Mouse (Mus musculus) cerebellum, adult (tissue): ENCODE results near the gene Qk.

Source experiments
- ATAC-seq: cut with Nextera tagmentation; 2 replicates; pipeline ENCODE4 v1.9.2; 2017; ENCODE audit warnings: mild to moderate bottlenecking, moderate library complexity, mixed read lengths; ENCODE audit not compliant: insufficient number of reproducible peaks, low FRiP score, low TSS enrichment

The Qk gene

DNA sequence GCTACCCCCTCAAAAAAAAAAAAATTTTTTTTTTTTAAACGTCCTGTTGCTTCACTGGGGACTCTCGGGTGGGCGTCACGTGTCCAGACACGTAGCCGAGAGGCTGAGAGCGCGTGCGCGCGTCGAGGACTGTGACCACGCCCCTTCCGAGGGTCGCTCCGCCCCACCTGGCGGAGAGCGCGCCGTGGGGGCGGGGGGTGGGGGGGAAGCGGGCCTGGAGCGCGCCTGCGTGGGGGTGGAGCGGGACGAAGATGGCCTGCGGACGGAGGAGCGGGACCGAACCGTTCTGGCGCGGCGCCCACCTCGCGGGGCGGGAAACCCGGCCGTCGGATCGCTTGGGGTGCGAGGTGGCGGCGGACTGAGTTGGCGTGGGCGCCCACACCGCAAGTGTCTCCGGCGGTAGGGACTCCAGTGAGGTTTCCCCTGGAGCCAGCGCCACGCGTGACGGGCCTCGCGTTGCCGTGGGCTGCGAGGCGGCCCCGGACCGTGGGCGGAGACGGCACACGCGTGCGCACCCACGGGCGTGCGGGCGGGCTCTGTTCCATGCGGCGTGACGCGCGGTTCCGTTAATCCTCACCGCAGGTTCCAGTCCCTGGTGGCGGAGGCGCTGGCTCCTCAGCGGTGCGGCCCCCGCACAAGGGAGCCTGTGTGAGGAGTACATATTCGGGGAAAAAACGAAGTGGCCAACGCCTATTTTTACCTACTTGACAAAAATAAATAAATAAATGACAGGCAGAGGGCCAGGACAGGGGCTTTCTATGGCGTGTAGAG lies at the start of gene Qk:
TSS of gene Qk (minus strand) at position 170 of the 771 bp plus-strand sequence.
- ATAC-seq: peak; percentile 72

GRCm38 (mm10) chr17:10367044-10367443 lies 47.4 kb upstream of the Qk start:
- ATAC-seq: no peak

DNA sequence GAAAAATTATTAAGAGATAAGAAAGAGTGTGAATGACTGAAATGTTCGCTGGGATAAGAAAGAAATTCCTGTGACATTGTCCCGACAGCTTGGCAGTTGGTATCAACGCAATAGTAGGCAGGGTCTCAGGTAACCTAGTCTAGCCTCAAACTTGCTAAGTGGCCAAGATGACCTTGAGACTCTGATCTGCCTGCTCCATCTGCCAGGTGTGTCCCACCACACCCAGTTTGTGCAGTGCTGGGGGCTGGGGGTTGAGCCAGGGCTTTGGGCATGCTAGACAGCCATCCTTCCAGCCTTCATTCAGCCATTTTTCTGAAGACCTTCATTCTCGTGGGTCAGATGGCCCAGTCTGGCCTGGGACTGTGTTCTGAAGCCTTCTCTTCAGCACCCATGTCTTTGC lies 46.9 kb upstream of the Qk start:
- no peak for ATAC-seq

DNA sequence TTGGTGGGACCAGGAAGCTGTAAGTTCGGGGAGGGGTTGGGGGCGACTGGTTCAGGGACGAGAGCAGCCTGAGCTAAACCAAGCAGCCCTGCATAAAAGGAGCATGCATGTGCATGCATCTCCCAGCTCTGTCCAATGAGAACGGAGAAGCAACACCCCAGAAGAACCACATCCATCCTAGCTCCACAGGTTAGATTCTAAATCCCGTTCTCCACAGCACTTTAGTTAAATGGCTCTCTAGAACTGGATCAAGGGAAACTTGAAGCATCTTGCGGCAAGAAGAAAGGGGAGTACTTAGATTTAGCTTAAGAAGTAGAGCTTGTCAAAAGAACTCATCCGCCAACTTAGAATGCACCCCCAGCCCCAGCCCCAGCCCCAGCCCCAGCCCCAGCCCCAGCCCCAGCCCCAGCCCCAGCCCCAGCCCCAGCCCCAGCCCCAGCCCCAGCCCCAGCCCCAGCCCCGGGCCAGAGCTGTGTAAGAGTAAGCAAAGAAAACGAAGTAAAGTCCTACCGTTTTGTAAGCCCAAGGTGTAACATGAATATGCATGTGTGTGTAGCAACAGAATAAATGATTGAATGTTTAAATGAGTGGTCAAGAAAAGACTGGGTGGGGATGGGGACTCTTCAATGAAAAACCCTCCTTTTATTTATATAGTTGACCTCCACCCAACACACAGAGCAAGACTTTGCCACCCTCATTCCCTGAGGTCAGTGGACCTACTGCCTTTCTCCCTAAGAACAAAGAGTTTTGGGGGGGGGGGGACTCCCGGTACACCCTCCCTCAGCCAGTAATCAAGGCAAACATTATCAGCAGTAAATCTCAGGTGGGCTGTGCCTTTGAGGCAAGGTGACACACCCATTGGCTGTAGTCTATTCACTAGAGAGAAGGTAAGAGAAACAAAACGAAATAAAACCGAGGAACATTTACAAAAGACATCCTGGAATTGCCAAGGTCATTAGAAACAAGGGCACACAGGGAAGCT lies 46.1 kb upstream of the Qk start:
- no peak for ATAC-seq

GRCm38 (mm10) chr17:10363151-10363550 lies 43.5 kb upstream of the Qk start:
- no peak for ATAC-seq

DNA sequence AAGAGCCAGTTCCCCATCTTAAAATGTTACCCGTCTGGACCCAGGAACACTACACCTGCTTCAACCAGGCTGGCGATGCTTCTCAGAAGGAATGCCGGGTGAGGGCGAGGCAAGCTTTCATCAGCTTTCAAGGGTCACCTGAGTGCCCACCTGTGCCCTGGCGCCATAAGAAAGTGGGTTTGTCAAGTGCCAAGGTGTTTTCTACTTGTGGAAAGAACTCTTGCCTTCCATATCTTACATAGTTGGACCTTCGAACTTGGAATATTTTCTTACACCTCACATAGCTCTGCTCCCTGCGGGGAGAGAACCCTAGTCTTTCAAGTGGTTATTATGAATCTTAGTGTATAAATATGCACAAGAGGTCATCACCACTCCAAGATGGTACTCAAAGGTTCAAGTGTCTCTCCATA lies 42.2 kb upstream of the Qk start:
- no peak for ATAC-seq

DNA sequence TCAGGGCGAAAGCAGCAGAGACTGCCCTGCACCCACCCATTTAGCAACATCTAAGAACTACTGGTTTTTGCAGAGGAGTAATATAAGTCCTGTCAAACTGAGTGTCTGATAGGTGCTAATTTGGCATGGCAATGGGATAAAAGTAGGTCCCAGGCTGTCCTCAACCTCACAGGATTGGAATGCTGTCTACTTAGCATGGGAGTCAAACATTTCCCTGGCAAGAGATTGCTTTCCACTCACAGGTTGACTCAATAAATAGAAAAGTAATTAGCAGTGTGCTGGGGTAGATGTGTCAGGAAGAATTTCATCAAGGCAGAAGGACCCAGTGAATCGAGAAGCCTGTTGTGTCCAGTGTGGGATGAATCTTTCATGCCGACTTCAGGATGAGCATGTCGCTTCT lies 41.1 kb upstream of the Qk start:
- no peak for ATAC-seq

DNA sequence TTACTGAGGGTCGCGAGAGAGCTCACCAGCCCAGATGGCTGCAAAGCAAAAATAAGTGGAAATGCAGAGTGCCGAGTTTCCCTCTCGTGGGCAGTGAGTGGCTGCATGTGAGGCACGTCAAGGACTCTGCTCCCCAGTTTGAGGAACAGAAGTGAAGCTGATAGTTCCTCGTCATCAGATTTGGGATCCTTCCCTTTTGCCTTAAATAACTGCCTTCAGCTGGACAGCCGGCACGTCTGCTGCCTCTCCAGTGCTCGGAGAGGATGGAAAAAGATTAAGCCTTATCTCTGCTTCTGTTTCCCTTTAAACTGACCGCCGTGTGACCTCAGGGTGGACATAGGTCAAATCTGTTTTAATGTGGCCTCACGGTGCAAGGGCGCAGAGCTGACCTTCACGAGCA lies 39.8 kb upstream of the Qk start:
- ATAC-seq: no peak

DNA sequence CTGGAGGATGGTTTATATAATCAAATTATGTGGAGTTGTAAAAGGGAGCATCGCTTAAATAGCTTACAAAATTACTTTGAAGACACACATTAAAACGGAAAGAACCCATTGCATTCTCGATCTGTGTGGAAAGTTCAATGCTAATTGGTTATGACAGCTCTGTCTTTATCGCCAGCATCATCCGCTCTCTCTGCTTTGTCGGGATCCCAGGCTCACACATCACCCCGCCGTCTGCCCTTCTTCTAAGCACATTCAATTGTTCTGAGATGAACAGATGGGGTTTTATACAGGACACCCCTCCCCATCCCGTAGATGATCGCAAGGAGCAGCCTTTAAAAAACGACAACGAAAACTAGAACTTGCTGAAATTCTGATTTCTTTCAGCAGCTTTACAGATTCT lies 37.7 kb upstream of the Qk start:
- ATAC-seq: no peak

DNA sequence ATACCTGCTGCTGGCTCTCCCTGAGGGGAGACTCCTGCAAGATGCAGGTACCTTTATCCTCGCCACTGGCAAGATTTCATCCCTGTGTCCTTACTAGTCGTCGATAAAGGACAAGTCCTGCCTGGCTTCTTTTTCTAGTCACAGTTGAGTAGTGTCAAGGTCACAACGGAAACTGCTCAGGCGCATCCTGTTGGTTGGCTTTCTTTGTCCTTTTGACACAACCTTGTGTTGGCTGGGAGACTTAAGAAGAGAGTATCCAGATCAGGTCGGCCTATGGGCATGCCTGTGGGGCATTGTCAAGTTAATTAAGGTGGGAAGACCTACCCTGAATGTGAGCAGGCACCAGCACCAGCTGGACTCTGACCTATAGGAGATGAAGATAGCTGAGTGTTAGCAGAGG lies 36.6 kb upstream of the Qk start:
- ATAC-seq: no peak

GRCm38 (mm10) chr17:10355746-10356145 lies 36.1 kb upstream of the Qk start:
- ATAC-seq: no peak

DNA sequence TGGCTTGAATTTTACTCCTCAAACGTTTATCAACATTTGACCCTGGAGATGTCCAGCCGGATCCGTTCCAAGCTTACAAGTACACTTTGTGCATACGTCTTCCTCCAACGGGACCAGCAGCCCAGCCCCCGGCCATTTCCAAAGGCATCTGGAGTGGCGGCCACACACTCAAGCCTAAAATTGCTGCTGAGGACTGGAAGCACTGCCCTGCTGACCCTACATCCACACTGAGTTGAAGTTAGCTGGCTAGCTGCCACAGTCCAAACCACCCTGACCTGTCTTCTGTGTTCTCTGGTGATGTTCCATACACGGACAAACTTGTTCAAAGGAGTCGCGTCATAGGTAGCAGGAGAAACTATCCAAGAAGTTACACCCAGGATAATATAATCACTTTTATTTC lies 18.6 kb upstream of the Qk start:
- ATAC-seq: no peak

DNA sequence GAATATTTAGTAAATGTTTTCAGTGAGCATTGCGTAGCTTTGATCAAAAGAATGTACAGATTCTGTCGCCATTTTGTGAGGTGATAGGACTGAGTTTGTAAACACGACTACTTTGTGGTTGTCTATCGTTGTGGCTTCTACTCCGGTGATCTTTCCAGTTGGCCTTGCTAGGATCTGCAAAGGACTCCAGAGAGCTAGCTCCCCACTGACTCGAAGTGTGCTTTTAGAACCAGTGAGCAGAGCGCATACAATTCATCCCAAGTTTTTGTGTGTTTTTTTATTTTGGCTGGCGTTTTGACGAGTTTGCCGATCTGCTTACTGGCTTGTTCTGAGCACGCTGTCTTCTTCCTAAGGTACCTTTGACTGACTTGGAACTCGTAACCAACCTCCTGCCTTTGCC lies 16.9 kb upstream of the Qk start:
- ATAC-seq: no peak

GRCm38 (mm10) chr17:10335809-10336499 lies 16.3 kb upstream of the Qk start:
- ATAC-seq: no peak

DNA sequence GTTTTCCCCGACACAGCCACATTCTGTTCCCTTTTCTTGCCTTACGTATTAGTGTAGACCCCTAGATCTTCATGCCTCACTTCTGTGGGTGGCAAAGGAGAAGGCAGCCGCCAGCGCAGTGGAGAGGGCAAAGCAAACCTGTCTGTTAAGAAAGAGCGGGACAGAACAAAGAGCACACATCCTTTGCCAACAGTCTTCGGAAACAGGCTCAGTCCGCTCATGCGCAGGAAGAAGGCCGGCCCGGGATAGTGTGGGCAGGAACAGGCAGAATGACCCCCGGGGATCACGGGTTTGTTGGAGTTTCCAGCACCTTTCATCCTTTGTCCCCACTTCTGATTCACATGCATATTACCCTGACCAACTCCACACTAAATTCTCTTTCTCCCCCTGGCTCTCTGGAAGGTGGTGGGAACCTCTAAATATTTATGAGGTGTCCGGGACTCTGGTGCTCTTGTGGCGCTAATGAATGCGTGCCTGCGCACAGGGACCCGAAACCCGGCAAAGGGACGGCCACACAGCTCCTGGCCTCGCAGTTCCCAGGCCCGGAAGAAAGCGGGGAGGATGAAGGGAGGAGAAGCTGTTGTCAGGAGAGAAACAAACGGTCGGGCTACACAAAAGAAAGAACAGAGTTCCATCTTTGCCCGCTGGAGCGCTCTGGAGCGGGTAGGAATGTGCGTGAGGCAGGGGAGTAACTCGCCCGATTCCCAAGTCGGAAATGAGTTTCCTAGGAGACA lies 15.5 kb upstream of the Qk start:
- peak; percentile 80 for ATAC-seq

GRCm38 (mm10) chr17:10334481-10334880 lies 14.8 kb upstream of the Qk start:
- 0 out of 2 replicates have a peak, but pooled peaks have one; percentile 1 for ATAC-seq

DNA sequence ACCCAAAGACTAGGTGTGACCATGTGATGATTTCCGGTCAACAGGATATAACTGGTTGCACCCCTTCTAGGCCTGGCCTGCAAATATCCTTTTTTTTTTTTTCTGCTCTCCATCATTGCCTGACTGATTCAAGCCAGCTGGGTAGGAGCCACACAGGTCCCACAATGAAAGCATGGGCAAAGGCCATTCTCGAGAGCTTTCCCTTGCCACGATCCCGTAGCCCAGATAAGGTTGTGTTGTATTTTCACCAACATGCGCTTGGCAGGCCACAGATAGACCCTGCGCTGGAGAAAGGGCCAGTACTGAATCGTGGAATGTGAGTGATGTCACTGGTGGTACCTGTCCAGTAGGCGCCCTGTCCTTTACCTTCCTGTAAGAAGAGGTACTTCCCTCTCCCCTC lies 13.7 kb upstream of the Qk start:
- no peak for ATAC-seq

GRCm38 (mm10) chr17:10332127-10332526 lies 12.5 kb upstream of the Qk start:
- ATAC-seq: no peak

DNA sequence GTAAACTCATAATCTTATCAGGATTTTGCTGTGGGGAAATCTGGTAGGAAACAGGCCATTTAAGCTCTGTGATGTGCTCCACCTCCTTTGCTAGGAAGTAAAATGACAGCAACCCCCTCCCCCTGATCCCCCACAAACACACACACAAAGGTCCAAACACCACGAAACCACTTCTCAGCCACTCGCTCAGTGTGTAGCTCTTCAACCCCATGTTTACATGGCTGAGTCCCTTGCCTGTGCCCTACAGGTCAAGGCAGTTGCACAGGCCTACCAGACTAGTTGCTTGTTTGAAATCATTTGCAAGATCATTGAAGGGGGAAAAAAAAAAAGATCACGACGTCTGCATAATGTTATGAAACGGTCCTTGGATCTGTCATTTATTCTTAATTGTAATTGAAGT lies 9.8 kb upstream of the Qk start:
- ATAC-seq: no peak

DNA sequence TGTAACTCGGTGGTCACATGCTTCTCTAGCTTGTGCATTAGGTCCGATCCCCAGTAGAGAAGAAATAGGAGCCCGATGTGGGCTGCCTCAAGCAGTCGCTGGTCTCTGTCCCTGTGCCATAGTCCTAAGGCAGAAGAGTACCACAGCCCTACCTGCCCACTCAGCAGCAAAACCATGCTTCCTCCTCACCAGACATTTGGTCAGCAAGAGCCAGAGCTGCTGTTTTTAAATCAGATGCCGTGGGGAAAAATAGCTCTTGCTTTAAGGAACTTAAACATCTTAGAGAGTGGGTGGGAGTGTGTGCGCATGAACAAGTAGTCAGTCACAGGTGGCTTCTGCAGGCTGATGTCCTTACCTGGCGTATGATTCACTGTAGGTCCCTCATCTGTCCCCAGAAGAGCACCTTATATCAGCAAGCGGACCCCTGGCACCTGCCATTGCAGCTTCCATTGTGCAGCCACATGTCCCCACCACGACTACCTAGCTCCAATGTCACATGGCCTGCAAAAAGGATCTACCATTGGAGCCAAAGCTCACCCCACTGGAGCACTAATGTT lies 9.0 kb upstream of the Qk start:
- no peak for ATAC-seq
